Mouse (Mus musculus): ENCODE results near the gene Ppp1r21. TPM values are rescaled to one million over a fixed set of nuclear protein-coding genes. Genes with fewer than 3 reads are reported as not detected.

The Ppp1r21 gene
- total RNA-seq, 2 experiments from 2014 or later = 39.7 to 64.5 TPM

DNA sequence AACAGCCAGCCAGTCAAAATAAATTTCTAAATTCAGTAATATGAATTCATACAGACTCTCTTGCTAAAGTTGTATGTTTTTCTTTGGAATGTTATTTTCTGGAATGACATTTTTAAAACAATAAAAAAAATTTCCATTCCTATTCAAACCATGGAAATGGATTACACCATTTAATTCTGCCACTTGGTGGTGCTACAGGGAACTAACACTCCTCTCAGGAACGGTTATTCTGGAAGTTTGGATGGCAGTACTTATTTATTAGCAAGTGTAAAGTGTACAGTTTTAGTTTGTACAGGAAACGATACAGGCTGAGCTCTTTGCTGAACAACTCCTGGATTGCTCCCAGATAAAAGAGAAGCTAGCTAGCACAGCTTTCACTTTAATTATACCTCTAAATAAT, 2.1 kb upstream of the Ppp1r21 start:
- peak in 1 of 2 experiments; percentile 40 for DNase-seq

GRCm38 (mm10) chr17:88530236-88530619, 310 bp downstream of the Ppp1r21 start:
- DNase-seq = no peak

DNA sequence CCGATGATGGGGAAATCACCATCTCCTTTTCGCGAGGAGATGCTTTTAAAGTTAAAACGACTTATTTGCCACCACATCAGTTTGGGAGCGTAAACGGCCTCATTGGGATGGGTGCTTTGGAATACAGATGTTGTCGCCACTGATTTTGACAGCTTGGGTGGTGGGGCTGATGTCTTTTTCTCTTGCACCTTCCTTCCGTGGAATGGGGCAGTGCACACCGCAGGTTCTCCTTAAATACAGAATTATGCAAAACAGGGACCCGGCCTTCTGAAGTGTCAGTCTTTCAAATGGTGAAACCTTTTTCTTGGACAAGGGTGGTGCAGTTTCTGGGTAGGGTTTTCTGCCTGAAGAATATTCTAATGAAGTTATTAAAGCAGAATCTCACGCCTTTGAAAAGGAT, 749 bp downstream of the Ppp1r21 start:
- no peak for DNase-seq

GRCm38 (mm10) chr17:88531176-88531575, 1.3 kb downstream of the Ppp1r21 start:
- no peak for DNase-seq

DNA sequence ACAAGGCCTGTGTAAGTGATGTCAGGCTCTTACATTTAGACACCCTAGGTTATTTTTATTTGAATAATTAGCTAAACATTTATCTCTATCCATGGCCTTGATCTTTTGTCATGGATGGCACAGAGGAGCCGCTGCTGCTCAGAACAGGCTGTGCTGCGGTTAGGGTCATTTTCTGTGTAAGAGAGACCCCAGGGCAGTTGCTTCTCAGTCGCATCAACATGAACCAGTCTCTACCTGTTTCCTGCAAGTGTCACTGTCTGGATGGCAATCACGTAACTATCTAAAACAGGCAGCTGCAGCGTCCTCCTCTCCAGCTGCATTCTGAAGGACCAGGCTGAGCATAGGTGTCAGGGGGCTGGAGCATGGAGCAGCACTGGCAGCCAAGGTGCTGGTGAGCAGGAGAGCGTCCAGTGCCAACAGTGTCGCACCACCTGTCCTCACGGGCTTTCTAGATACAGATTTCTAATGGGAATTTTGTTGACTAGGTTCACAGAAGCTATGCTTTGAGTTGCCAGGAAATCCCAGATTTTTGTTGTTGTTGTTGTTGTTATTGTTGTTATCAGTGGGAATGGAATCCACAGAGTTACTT, 8.0 kb downstream of the Ppp1r21 start:
- DNase-seq = no peak

GRCm38 (mm10) chr17:88542771-88543416, 13.0 kb downstream of the Ppp1r21 start:
- DNase-seq = peak; percentile 68 to 73

DNA sequence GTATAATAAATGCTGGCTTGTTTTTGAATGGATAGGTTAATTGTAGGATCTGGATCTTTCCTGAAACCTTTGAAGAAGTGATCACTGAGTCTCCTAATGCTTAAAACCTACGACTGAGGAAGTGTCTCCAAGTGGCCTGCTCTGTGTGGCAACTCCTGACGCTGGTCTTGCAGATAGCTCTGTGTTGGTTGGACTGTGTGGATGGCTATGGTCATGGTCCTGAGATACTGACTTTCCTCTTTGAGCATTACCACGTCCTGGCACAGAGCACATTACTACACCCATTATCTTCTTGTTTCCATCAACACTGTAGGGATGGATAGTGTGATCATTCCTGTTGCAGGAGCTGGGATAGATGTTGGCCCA, 13.5 kb downstream of the Ppp1r21 start:
- DNase-seq = no peak

DNA sequence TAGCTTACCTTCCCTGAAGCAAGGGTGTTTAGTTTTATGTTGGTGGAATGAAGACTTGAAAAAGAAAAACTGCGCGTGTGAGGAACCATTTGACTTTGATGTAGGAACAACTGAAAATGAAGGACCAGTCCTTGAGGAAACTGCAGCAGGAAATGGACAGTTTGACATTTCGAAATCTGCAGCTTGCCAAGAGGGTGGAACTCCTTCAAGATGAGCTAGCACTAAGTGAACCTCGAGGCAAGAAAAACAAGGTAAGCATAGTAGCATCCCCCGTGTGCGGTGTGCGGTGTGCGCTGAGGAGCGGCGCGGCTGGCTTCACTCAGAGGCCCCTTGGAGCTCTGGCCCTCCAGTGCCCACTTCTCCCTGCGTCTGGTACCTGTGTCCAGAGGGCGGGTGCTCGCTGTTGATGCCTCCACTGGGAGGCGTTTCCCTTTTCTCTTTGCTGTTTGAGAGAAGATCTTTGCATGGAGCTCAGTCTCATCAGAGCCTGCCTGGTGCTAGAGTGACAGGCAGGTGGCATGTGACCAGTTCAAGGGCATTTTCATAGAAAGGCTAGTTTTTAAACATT, 15.4 kb downstream of the Ppp1r21 start:
- DNase-seq = peak; percentile 27 to 35

GRCm38 (mm10) chr17:88546745-88547144, 16.8 kb downstream of the Ppp1r21 start:
- DNase-seq = no peak

GRCm38 (mm10) chr17:88549411-88550191, 19.7 kb downstream of the Ppp1r21 start:
- DNase-seq = no peak

DNA sequence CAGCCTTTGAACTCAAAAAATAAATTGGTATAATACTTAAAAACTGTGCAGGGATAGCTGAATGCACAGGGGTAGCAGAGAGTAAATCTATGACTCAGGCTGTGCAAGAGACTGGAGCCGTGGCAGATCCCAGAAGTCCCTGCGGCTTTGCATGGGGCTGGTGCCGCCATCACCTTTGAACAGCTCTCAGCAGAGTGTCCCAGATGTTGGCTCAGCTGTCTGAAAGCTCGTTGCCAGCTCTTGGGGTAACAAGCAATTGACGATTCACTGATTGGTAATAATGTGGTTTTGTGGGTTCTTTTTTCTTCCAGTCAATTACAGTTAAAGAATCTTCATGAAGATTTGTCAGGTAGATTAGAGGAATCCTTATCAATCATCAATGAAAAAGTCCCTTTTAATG, 20.4 kb downstream of the Ppp1r21 start:
- no peak for DNase-seq

GRCm38 (mm10) chr17:88550981-88551940, 21.3 kb downstream of the Ppp1r21 start:
- DNase-seq = peak in 1 of 2 experiments; percentile 30

DNA sequence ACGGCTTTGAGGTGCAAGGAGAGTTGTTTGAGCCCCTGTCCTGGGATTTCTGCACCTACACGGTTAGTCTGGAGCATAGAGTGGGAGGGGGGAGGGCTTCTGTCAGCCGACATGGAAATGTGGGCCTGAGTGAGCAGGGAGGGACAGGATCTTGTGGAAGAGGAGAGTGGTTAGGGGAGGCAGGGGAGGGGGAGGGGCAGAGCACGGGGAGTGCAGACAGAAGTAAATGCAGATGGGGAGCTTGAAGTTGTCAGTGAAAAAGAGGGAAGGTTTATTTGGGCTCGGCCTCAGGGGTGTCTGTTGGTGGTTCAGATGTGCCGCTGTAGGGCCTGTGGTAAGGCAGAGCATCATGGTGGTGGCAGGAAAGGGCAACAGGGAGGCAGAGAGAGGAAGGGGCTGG, 22.6 kb downstream of the Ppp1r21 start:
- DNase-seq = no peak

GRCm38 (mm10) chr17:88553001-88553449, 23.1 kb downstream of the Ppp1r21 start:
- DNase-seq = no peak

GRCm38 (mm10) chr17:88553473-88554087, 23.7 kb downstream of the Ppp1r21 start:
- no peak for DNase-seq

GRCm38 (mm10) chr17:88556176-88556575, 26.3 kb downstream of the Ppp1r21 start:
- DNase-seq = no peak

DNA sequence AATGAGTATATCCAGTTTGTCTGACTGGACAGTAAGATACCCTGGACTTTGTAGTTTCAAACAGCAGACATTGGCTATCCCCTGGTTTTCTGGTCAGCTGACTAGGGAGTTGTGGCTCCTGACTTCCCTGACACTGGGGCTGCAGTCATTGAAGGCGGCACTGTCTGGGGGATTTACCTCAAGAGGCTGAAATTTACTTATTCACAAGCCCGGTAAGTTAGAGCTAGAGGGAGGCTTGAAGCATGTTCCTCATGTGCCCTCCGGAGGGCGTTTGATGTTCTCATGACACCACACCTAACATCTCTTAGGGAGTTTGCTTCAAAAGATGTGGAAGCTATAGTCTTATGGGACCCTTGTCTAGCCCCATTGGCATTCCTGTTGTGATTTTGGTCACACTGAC, 26.8 kb downstream of the Ppp1r21 start:
- no peak for DNase-seq

GRCm38 (mm10) chr17:88558168-88558842, 28.4 kb downstream of the Ppp1r21 start:
- peak; percentile 76 to 86 for DNase-seq

DNA sequence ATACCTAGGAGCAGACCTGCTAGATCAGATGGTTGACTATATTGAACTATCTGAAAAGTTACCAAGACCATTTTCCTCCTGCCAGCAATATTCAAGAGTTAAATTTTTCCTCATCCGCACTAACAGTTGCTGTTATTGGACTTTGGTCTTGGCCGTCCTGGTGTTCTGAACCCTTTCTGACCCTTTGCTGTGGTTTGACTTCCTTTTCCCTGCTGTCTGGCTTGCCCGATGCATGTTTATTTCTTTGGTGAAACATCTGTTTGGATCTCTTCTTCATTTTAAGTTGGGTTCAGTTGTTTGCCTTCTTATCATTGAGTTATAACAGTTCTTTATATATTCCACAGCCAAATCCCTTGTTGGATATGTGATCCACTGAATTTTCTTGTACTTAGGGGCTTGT, 33.7 kb downstream of the Ppp1r21 start:
- DNase-seq = no peak

GRCm38 (mm10) chr17:88569807-88570540, 40.1 kb downstream of the Ppp1r21 start:
- no peak for DNase-seq
